Mouse (Mus musculus): ENCODE data around the gene Ighmbp2. TPM values are rescaled to one million over a fixed set of nuclear protein-coding genes. Genes with fewer than 3 reads are reported as not detected.
A peak's percentile ranks its signal among the peaks of the same experiment; 100 is the strongest.

Ighmbp2 gene
- total and polyA plus RNA-seq, 3 experiments: 7.1 to 11.2 (median 10.3) TPM

DNA sequence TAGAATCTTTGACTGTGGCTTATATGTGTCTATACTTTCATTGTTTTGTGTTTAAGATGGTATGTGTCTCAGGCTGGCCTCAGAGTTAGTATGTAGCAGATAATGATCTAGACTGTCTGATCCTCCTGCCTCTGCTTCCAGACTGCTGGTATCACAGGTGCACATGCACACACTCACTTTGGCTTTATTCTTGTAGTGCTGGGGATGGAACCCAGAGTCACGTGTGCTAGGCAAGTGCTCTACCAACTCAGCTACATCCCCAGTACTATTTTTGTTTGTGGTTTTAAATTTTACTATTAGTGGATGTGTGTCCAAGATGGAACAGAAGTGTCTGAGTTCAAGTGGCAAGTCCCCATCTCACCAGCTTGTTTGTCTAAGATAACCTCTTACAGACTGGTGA lies 10.2 kb upstream of the Ighmbp2 start:
- no peak overlapping the region for H3K27ac ChIP-seq (ENCODE audit: insufficient read depth, low read depth)
- H3K4me2 ChIP-seq (ENCODE audit: insufficient read depth, low read depth, poor library complexity, severe bottlenecking): no peak overlapping the region
- no peak for DNase-seq (ENCODE audit: extremely low read depth)
- peaks cover 31 to 62% of the 10 kb centered on the region in 2 experiments for H3K36me3 ChIP-seq (replicated peaks in 1 of 2; ENCODE audit: control insufficient read depth in 1 of 2, insufficient read depth in 1 of 2, low read length in 1 of 2)
- no peaks in the 10 kb centered on the region for H3K27me3 ChIP-seq (replicated peaks)
- H3K4me3 ChIP-seq (replicated peaks in 1 of 3; ENCODE audit: low read depth in 2 of 3, low read length in 2 of 3, poor library complexity in 1 of 3): no peak overlapping the region
- no peaks in the 10 kb centered on the region for H3K9me3 ChIP-seq (replicated peaks; ENCODE audit: low read length)
- dilution Hi-C loops (cut with MboI; ENCODE audit: extremely low pct_ligation_motif_present, extremely low pct_unique_long_range_greater_than_20kb, low sequenced_read_pairs): no loop called here
- no peak overlapping the region for H3K9ac ChIP-seq (ENCODE audit: insufficient read depth, low read depth)
- no peaks in the 10 kb centered on the region for H3K79me2 ChIP-seq (replicated peaks; ENCODE audit: control insufficient read depth, extremely low read depth, insufficient read depth, poor library complexity, severe bottlenecking)
- H3K4me1 ChIP-seq (ENCODE audit: control insufficient read depth in 1 of 2, insufficient read depth in 2 of 2): no peaks in the 10 kb centered on the region
- no peak for TF ChIP-seq POLR2A (IDR thresholded peaks at IDR 0.05; ENCODE audit: low read depth, low read length)
- no peak for TF ChIP-seq KAT2A (IDR thresholded peaks at IDR 0.05; ENCODE audit: insufficient replicate concordance, low read length)
- in situ Hi-C loops (cut with MboI; ENCODE audit: low pct_ligation_motif_present, low pct_unique_long_range_greater_than_20kb, low sequenced_read_pairs): no loop called here

DNA sequence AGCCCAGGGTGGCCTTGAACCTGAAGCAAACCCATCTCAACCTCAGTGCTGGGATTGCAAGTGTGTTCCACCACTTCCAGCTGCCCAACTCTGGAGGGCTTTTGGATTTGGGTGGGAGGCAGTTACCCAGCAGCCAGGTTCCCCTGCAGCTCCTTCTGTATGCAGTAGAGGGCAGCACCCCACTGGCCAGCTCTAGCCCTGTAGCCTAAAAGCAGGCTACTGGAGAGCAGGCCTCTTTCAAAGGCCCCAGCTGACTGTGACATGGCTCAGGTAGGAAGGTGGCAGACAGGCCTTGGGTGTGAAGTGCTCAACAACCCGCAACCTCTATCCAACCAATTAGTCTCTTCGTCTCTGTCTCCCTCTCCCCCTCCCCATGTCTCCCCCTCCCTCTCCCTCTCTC lies 9.2 kb upstream of the Ighmbp2 start:
- dilution Hi-C loops (cut with MboI; ENCODE audit: extremely low pct_ligation_motif_present, extremely low pct_unique_long_range_greater_than_20kb, low sequenced_read_pairs) (no loop called here), in situ Hi-C loops (cut with MboI; ENCODE audit: low pct_ligation_motif_present, low pct_unique_long_range_greater_than_20kb, low sequenced_read_pairs) (no loop called here)
- Histone ChIP-seq H3K9ac (ENCODE audit: insufficient read depth, low read depth) (no peak overlapping the region), H3K4me1 (ENCODE audit: control insufficient read depth in 1 of 2, insufficient read depth in 2 of 2) (no peaks in the 10 kb centered on the region), H3K27ac (ENCODE audit: insufficient read depth, low read depth) (no peak overlapping the region), H3K9me3 (replicated peaks; ENCODE audit: low read length) (no peaks in the 10 kb centered on the region), H3K4me3 (replicated peaks in 1 of 3; ENCODE audit: low read depth in 2 of 3, low read length in 2 of 3, poor library complexity in 1 of 3) (no peak overlapping the region), H3K4me2 (ENCODE audit: insufficient read depth, low read depth, poor library complexity, severe bottlenecking) (no peak overlapping the region), H3K27me3 (replicated peaks) (no peaks in the 10 kb centered on the region), H3K79me2 (replicated peaks; ENCODE audit: control insufficient read depth, extremely low read depth, insufficient read depth, poor library complexity, severe bottlenecking) (no peaks in the 10 kb centered on the region), H3K36me3 (replicated peaks in 1 of 2; ENCODE audit: control insufficient read depth in 1 of 2, insufficient read depth in 1 of 2, low read length in 1 of 2) (peaks cover 38 to 69% of the 10 kb centered on the region in 2 experiments)
- peak; percentile 31 for DNase-seq (ENCODE audit: extremely low read depth)
- peak; percentile 56 to 76 for TF ChIP-seq CTCF (conservative IDR thresholded peaks at IDR 0.05 in 1 of 2, IDR thresholded peaks at IDR 0.05 in 1 of 2; ENCODE audit: low read depth in 2 of 2, low read length in 2 of 2)
- no peak for TF ChIP-seq JUND (conservative IDR thresholded peaks at IDR 0.05; ENCODE audit: low read depth, low read length)
- TF ChIP-seq ZMIZ1 (IDR thresholded peaks at IDR 0.05; ENCODE audit: low read depth, low read length): no peak
- no peak for TF ChIP-seq CHD1 (IDR thresholded peaks at IDR 0.05; ENCODE audit: low read depth, low read length)
- TF ChIP-seq RAD21 (IDR thresholded peaks at IDR 0.05; ENCODE audit: low read depth, low read length): peak; percentile 72
- TF ChIP-seq MXI1 (IDR thresholded peaks at IDR 0.05; ENCODE audit: low read depth, low read length): no peak
- TF ChIP-seq KAT2A (IDR thresholded peaks at IDR 0.05; ENCODE audit: insufficient replicate concordance, low read length): no peak
- TF ChIP-seq ZC3H11A (IDR thresholded peaks at IDR 0.05; ENCODE audit: low read depth, low read length): no peak
- 0 out of 2 replicates have a peak, but pooled peaks have one; percentile 8 for TF ChIP-seq IRF4 (IDR thresholded peaks at IDR 0.05; ENCODE audit: low read depth, low read length)
- TF ChIP-seq GABPA (IDR thresholded peaks at IDR 0.05; ENCODE audit: insufficient replicate concordance, low read depth, low read length): no peak
- TF ChIP-seq CHD2 (IDR thresholded peaks at IDR 0.05; ENCODE audit: low read length): no peak
- TF ChIP-seq PAX5 (IDR thresholded peaks at IDR 0.05; ENCODE audit: low read length): no peak
- no peak for TF ChIP-seq ELF1 (IDR thresholded peaks at IDR 0.05; ENCODE audit: low read depth, low read length)
- peak; percentile 72 for TF ChIP-seq SMC3 (IDR thresholded peaks at IDR 0.05; ENCODE audit: low read depth, low read length)

GRCm38 (mm10) chr19:3289006-3289405 lies 6.2 kb upstream of the Ighmbp2 start:
- H3K79me2 ChIP-seq (replicated peaks; ENCODE audit: control insufficient read depth, extremely low read depth, insufficient read depth, poor library complexity, severe bottlenecking): peaks cover 6% of the 10 kb centered on the region
- no peaks in the 10 kb centered on the region for H3K27me3 ChIP-seq (replicated peaks)
- peaks cover 0 to 6% of the 10 kb centered on the region in 2 experiments; a peak in 2 of 4 replicates for H3K4me1 ChIP-seq (ENCODE audit: control insufficient read depth in 1 of 2, insufficient read depth in 2 of 2)
- H3K27ac ChIP-seq (ENCODE audit: insufficient read depth, low read depth): no peak overlapping the region
- peaks cover 59 to 91% of the 10 kb centered on the region in 2 experiments for H3K36me3 ChIP-seq (replicated peaks in 1 of 2; ENCODE audit: control insufficient read depth in 1 of 2, insufficient read depth in 1 of 2, low read length in 1 of 2)
- H3K9me3 ChIP-seq (replicated peaks; ENCODE audit: low read length): no peaks in the 10 kb centered on the region
- dilution Hi-C loops (cut with MboI; ENCODE audit: extremely low pct_ligation_motif_present, extremely low pct_unique_long_range_greater_than_20kb, low sequenced_read_pairs): no loop called here
- no peak for DNase-seq (ENCODE audit: extremely low read depth)
- in situ Hi-C loops (cut with MboI; ENCODE audit: low pct_ligation_motif_present, low pct_unique_long_range_greater_than_20kb, low sequenced_read_pairs): no loop called here
- no peak overlapping the region for H3K9ac ChIP-seq (ENCODE audit: insufficient read depth, low read depth)
- TF ChIP-seq MAZ (IDR thresholded peaks at IDR 0.05; ENCODE audit: low read depth, low read length) (no peak), NELFE (IDR thresholded peaks at IDR 0.05; ENCODE audit: low read depth, low read length) (no peak), MXI1 (IDR thresholded peaks at IDR 0.05; ENCODE audit: low read depth, low read length) (no peak), ZC3H11A (IDR thresholded peaks at IDR 0.05; ENCODE audit: low read depth, low read length) (no peak), MAX (IDR thresholded peaks at IDR 0.05; ENCODE audit: low read length) (no peak), HCFC1 (IDR thresholded peaks at IDR 0.05; ENCODE audit: low read depth, low read length) (no peak), PAX5 (IDR thresholded peaks at IDR 0.05; ENCODE audit: low read length) (no peak), MEF2A (IDR thresholded peaks at IDR 0.05; ENCODE audit: borderline replicate concordance, low read depth, low read length) (no peak), MAFK (IDR thresholded peaks at IDR 0.05; ENCODE audit: insufficient replicate concordance, low read length) (no peak), ZMIZ1 (IDR thresholded peaks at IDR 0.05; ENCODE audit: low read depth, low read length) (no peak), NRF1 (IDR thresholded peaks at IDR 0.05; ENCODE audit: low read depth, low read length) (no peak), SIN3A (IDR thresholded peaks at IDR 0.05; ENCODE audit: low read length) (no peak), MYC (IDR thresholded peaks at IDR 0.05; ENCODE audit: low read depth, low read length) (no peak), ELF1 (IDR thresholded peaks at IDR 0.05; ENCODE audit: low read depth, low read length) (no peak), CHD1 (IDR thresholded peaks at IDR 0.05; ENCODE audit: low read depth, low read length) (no peak)
- no peak overlapping the region for H3K4me2 ChIP-seq (ENCODE audit: insufficient read depth, low read depth, poor library complexity, severe bottlenecking)
- H3K4me3 ChIP-seq (replicated peaks in 1 of 3; ENCODE audit: low read depth in 2 of 3, low read length in 2 of 3, poor library complexity in 1 of 3): no peak overlapping the region

Data from CH12.LX (cell line).